Mouse (Mus musculus): ENCODE measurements at regions not wholly inside any gene's neighbourhood (a gene's known extent, or its start where the extent isn't known, plus 50 kb on each side); places are given as distances from the start of the nearest gene placed in this dataset.

DNA sequence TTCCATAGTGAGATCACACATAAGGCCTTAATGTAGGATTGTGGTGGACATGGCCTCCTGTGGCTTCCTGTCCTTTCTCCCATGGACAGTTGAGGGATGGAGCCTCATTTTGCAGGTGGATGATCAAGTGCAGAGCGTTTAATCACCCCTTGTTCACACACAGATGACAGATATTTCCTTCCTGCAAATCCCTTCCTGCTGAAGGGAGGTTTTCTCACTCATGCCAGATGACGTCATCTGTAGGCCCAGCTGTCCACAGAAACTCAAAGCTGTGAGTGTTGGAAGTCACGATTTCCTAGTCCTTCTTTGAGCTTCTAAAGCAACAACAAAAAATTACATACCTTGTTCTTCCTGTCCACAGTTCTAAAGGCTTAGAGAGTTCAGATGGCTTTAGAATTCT, 1935.3 kb upstream of the Lrrc6 start:
- TF ChIP-seq MYOD1 (IDR thresholded peaks at IDR 0.05; ENCODE audit: control insufficient read depth in 1 of 3, insufficient read length in 2 of 3, low read depth in 2 of 3) (peak in 2 of 3 experiments; percentile 74 to 75), POLR2A (IDR thresholded peaks at IDR 0.05; ENCODE audit: insufficient read length, low read depth) (no peak), USF1 (IDR thresholded peaks at IDR 0.05; ENCODE audit: low read depth) (no peak), SRF (IDR thresholded peaks at IDR 0.05; ENCODE audit: control insufficient read depth, insufficient read length, low read depth) (no peak), MAX (IDR thresholded peaks at IDR 0.05; ENCODE audit: low read depth) (no peak), REST (IDR thresholded peaks at IDR 0.05; ENCODE audit: insufficient read depth, insufficient read length) (no peak), POLR2AphosphoS2 (IDR thresholded peaks at IDR 0.05; ENCODE audit: insufficient read length, low read depth) (no peak), E2F4 (IDR thresholded peaks at IDR 0.05; ENCODE audit: insufficient read depth) (no peak), MYOG (IDR thresholded peaks at IDR 0.05; ENCODE audit: control insufficient read depth in 1 of 3, insufficient read depth in 1 of 3, insufficient read length in 2 of 3, low read depth in 2 of 3) (no peak)
